Mouse (Mus musculus): Measurements from ENCODE around the gene Jak2. TPM values are rescaled to one million over a fixed set of nuclear protein-coding genes. Genes with fewer than 3 reads are reported as not detected.

Jak2 gene
- 12.8 and 13.4 TPM in 2 replicates for polyA plus RNA-seq (2014; fragmentation: Nextera tagmentation; extraction: Ambion mirVana)

DNA sequence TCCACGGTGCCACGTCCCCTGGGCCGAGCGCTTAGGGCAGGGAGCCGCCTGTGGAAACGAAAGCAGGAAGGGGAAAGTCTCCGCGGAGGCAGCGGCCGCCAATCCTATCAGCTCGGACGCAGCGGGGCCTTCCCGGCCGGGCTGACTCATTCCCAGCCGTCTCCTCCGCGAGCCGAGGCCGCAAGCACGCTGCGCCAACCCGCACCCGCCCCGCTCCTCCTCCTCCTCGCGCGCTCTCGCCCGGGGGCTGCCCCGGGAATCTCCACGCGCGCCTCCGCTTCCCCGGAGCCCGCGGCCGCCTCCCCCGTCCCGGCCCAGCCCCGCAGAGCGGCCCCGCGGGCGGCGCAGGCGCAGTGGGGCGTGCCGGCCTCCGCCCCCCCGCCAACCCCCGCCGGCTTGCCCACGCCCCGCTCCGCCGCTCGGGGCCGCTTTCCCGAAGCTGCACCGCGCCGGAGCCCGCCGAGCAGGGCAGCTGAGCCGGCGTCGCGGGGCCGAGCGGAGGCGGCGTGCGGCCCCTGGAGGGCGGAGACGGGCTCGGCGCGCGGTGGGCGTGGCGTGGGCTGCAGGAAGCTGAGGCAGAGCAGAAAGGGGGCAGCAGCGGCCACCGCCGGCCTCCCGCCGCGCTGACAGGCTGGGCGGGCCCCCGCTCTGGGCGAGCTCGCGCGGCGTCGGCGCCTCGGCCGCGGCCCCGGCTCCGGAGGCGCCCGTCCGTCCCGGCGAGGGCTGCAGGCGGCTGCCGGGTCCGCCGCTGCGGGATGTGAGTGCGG is at the start of gene Jak2:
Gene Jak2, plus strand, starts transcription at position 638 of the 767 bp plus-strand sequence.
- peak; percentile 98 for DNase-seq (ENCODE audit: low spot score, missing footprints)

DNA sequence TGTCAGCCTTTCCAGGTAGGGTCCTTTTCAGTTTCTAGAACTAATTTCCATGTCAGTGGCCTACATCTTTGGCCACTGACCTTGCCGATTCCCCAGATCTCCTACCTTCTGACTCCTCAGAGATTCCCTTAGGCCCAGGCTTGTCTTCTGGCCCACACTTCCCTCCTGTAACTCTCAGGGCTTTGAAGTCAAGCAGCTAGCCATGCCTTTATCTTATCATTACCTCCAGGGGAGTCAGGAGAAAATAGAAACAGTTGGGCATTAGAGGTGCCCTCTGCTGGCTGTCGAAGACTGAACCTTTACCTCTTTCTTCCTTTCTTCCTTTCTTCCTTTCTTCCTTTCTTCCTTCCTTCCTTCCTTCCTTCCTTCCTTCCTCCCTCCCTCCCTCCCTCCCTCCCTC is 48.3 kb upstream of the Jak2 start:
- Histone ChIP-seq H3K4me3 (ENCODE audit: low read depth, low read length) (no peak overlapping the region), H3K27me3 (ENCODE audit: control insufficient read depth, insufficient read depth, low read length) (no peaks in the 10 kb centered on the region), H3K36me3 (ENCODE audit: control insufficient read depth, insufficient read depth, low read length) (no peaks in the 10 kb centered on the region), H3K4me2 (no peak overlapping the region), H3K27ac (ENCODE audit: low read depth, low read length) (no peak overlapping the region), H3K4me1 (ENCODE audit: control insufficient read depth, insufficient read depth, low read length) (no peaks in the 10 kb centered on the region), H3K9ac (ENCODE audit: low read length) (no peak overlapping the region), H3K9me3 (ENCODE audit: control insufficient read depth, low read length) (no peaks in the 10 kb centered on the region)
- DNase-seq (ENCODE audit: low spot score, missing footprints), result no peak
- no peak for ATAC-seq (ENCODE audit: low FRiP score)
- 67% methylated on average over 2 of the region's 2 CpGs for WGBS

More for the DNA sequence above, at the start of gene Jak2:
- Histone ChIP-seq H3K36me3 (ENCODE audit: control insufficient read depth, insufficient read depth, low read length) (no peaks in the 10 kb centered on the region), H3K9me3 (ENCODE audit: control insufficient read depth, low read length) (no peaks in the 10 kb centered on the region), H3K27me3 (ENCODE audit: control insufficient read depth, insufficient read depth, low read length) (peaks cover 2% of the 10 kb centered on the region; the same call in 1 of the 2 replicates), H3K9ac (ENCODE audit: low read length) (peak within 1 kb of the TSS; percentile 92), H3K4me3 (ENCODE audit: low read depth, low read length) (peak within 1 kb of the TSS; percentile 84), H3K4me1 (ENCODE audit: control insufficient read depth, insufficient read depth, low read length) (peaks cover 40% of the 10 kb centered on the region), H3K4me2 (peak within 1 kb of the TSS; percentile 73), H3K27ac (ENCODE audit: low read depth, low read length) (peak within 1 kb of the TSS; percentile 94)
- ATAC-seq (ENCODE audit: low FRiP score), result peak; percentile 94
- WGBS, result under 1% methylated on average over 72 of the region's 114 CpGs

DNA sequence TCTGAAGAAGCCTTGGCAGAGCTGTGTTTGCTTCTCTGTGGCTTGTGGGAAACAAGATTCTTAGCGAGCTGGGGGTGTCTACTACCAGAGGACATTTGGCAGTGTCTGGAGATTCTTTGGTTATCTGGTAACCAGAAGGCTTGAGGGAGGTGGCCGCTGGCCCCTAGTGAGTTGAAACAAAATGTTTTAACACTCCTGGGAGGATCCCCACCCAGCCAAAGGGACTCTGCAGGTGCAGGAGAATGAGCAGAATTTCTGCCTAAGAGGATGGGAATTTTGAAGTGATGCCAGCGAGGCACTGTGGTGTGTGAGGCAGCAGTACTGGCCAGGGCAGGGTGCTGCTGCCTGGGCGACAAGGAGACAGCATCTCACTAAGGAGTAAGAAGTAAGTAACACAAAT is 47.0 kb upstream of the Jak2 start:
- H3K4me3 ChIP-seq (ENCODE audit: low read depth, low read length), result no peak overlapping the region
- no peak for ATAC-seq (ENCODE audit: low FRiP score)
- H3K27me3 ChIP-seq (ENCODE audit: control insufficient read depth, insufficient read depth, low read length), result no peaks in the 10 kb centered on the region
- WGBS, result 80% methylated on average over 4 of the region's 4 CpGs
- H3K4me2 ChIP-seq, result no peak overlapping the region
- DNase-seq (ENCODE audit: low spot score, missing footprints), result no peak
- H3K4me1 ChIP-seq (ENCODE audit: control insufficient read depth, insufficient read depth, low read length), result no peaks in the 10 kb centered on the region
- H3K36me3 ChIP-seq (ENCODE audit: control insufficient read depth, insufficient read depth, low read length), result no peaks in the 10 kb centered on the region
- H3K9ac ChIP-seq (ENCODE audit: low read length), result no peak overlapping the region
- H3K27ac ChIP-seq (ENCODE audit: low read depth, low read length), result no peak overlapping the region
- H3K9me3 ChIP-seq (ENCODE audit: control insufficient read depth, low read length), result no peaks in the 10 kb centered on the region

DNA sequence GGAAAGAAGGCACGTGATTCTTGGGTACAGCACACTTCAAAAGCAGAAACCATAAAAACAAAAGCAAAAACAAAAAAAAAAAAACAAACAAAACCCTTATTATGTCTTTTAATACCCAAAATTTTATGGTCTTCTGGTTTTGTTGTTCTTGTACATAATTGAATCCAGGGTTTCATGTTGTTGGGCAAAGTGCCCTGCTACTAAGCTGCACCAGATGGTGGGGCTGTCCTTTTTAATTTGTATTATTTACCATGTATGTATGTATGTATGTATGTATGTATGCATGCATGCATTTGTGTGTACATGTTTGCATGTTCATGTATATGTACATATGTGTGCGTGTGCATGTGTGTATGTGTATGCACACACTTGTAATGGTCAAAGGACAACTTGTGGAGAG is 46.4 kb upstream of the Jak2 start:
- Histone ChIP-seq H3K4me1 (ENCODE audit: control insufficient read depth, insufficient read depth, low read length) (no peaks in the 10 kb centered on the region), H3K27ac (ENCODE audit: low read depth, low read length) (no peak overlapping the region), H3K27me3 (ENCODE audit: control insufficient read depth, insufficient read depth, low read length) (no peaks in the 10 kb centered on the region), H3K4me2 (no peak overlapping the region), H3K4me3 (ENCODE audit: low read depth, low read length) (no peak overlapping the region), H3K9me3 (ENCODE audit: control insufficient read depth, low read length) (no peaks in the 10 kb centered on the region), H3K36me3 (ENCODE audit: control insufficient read depth, insufficient read depth, low read length) (no peaks in the 10 kb centered on the region), H3K9ac (ENCODE audit: low read length) (no peak overlapping the region)
- DNase-seq (ENCODE audit: low spot score, missing footprints) (no peak), ATAC-seq (ENCODE audit: low FRiP score) (no peak)
- 75% methylated on average over 2 of the region's 2 CpGs for whole genome bisulfite sequencing

DNA sequence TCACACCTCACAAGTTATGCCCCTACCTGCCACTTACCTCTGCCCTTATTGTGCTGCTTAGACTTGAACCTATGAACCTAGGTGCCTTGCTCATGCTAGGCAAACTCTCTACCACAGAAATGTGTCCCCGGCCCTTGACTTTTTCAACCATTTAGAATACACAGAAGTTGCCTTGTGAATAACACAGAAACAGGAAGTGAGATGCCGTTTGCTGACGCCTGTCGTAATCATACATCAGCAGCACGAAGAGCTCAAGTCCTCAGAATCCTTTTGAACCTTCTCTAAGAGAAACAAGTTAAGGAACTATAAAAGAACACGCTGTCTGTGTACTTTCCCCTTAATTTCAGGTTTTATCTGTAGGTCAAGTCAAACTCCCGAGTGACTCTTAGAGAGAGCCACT is 41.7 kb upstream of the Jak2 start:
- 93% methylated on average over 7 of the region's 7 CpGs for WGBS

DNA sequence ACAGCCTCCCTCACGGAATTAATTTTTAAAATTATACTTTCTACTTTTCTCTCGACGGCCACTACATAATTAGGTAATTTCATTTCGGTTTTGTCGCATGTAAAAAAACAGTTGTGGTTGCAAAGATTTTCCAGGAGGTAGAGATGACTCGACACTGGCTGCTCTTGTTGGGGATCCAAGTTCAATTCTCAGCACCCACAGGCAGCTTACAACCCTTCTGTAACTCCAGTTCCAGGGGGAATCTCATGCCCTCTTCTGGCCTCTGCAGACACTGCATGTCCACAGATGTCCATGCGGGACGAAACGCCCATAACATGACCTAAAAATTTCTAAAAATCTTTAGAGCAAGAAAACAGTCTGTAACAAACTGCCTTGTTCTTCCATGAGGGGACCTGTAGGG is 41.3 kb upstream of the Jak2 start:
- Histone ChIP-seq H3K27me3 (ENCODE audit: control insufficient read depth, insufficient read depth, low read length) (no peaks in the 10 kb centered on the region), H3K9me3 (ENCODE audit: control insufficient read depth, low read length) (no peaks in the 10 kb centered on the region), H3K36me3 (ENCODE audit: control insufficient read depth, insufficient read depth, low read length) (no peaks in the 10 kb centered on the region), H3K4me2 (no peak overlapping the region), H3K4me1 (ENCODE audit: control insufficient read depth, insufficient read depth, low read length) (no peaks in the 10 kb centered on the region), H3K9ac (ENCODE audit: low read length) (no peak overlapping the region), H3K4me3 (ENCODE audit: low read depth, low read length) (no peak overlapping the region), H3K27ac (ENCODE audit: low read depth, low read length) (no peak overlapping the region)
- no peak for DNase-seq (ENCODE audit: low spot score, missing footprints)
- WGBS, result 97% methylated on average over 9 of the region's 9 CpGs
- no peak for ATAC-seq (ENCODE audit: low FRiP score)

More for the DNA sequence above, 41.7 kb upstream of the Jak2 start:
- Histone ChIP-seq H3K9ac (ENCODE audit: low read length) (no peak overlapping the region), H3K36me3 (ENCODE audit: control insufficient read depth, insufficient read depth, low read length) (no peaks in the 10 kb centered on the region), H3K4me3 (ENCODE audit: low read depth, low read length) (no peak overlapping the region), H3K4me1 (ENCODE audit: control insufficient read depth, insufficient read depth, low read length) (no peaks in the 10 kb centered on the region), H3K4me2 (no peak overlapping the region), H3K27me3 (ENCODE audit: control insufficient read depth, insufficient read depth, low read length) (no peaks in the 10 kb centered on the region), H3K27ac (ENCODE audit: low read depth, low read length) (no peak overlapping the region), H3K9me3 (ENCODE audit: control insufficient read depth, low read length) (no peaks in the 10 kb centered on the region)
- ATAC-seq (ENCODE audit: low FRiP score) (no peak), DNase-seq (ENCODE audit: low spot score, missing footprints) (no peak)

DNA sequence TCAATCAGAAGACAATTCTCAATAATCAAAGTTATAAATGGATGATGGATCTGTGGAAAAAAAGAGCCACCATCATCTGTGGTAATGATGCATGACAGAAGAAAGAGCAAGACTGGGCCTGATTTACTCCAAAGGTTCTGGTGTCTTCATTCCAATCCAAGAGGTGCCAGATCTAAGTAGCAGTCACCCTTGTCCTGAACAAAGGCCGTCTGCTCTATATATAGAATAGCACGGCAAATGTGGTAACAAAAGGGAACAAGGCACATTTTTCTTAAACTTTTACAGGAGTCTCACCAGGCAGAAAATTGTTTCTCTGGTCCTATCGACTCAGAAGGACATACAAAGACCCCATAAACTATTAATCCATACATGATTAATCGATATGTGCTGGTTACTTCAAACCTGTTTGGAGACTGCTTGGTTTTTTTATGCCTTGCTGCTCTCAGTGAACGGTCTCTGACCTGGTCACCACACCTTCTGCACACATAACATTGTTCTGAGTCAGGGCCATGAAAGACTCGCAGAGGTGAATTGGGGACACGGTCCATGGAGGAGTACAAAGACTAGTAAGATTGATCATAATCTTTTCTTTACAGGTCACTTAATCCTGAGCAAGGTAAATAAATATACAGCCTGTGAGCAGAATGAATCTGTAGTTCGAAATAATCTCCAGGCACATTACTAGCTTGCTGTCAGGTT is 35.7 kb upstream of the Jak2 start:
- WGBS, result 53% methylated on average over 8 of the region's 8 CpGs
- DNase-seq (ENCODE audit: low spot score, missing footprints), result no peak
- Histone ChIP-seq H3K4me2 (no peak overlapping the region), H3K9ac (ENCODE audit: low read length) (no peak overlapping the region), H3K27ac (ENCODE audit: low read depth, low read length) (no peak overlapping the region), H3K4me1 (ENCODE audit: control insufficient read depth, insufficient read depth, low read length) (no peaks in the 10 kb centered on the region), H3K27me3 (ENCODE audit: control insufficient read depth, insufficient read depth, low read length) (no peaks in the 10 kb centered on the region), H3K36me3 (ENCODE audit: control insufficient read depth, insufficient read depth, low read length) (no peaks in the 10 kb centered on the region), H3K4me3 (ENCODE audit: low read depth, low read length) (no peak overlapping the region), H3K9me3 (ENCODE audit: control insufficient read depth, low read length) (no peaks in the 10 kb centered on the region)
- ATAC-seq (ENCODE audit: low FRiP score), result no peak

DNA sequence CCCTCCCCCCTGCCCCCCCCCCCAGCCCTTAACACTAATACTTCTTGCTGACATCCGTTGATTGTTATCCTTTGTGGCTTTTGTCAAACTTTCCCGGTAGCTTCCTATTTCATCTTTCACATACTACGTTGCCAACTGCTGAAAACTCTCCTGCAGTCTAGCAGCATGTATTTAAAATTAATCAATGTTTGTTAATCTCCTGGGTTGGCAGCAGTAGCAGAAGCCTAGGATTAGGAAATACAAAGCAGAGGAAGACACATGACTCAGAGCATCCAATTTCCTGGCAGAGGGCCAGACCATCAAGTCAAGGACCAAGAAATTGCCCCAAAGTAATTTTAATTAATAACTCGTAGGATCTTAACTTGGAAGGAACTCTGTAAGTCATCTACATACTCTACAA is 29.8 kb upstream of the Jak2 start:
- H3K27me3 ChIP-seq (ENCODE audit: control insufficient read depth, insufficient read depth, low read length), result no peaks in the 10 kb centered on the region
- no peaks in the 10 kb centered on the region for H3K36me3 ChIP-seq (ENCODE audit: control insufficient read depth, insufficient read depth, low read length)
- DNase-seq (ENCODE audit: low spot score, missing footprints) (no peak), ATAC-seq (ENCODE audit: low FRiP score) (no peak)
- H3K4me2 ChIP-seq, result no peak overlapping the region
- H3K9me3 ChIP-seq (ENCODE audit: control insufficient read depth, low read length), result no peaks in the 10 kb centered on the region
- H3K4me1 ChIP-seq (ENCODE audit: control insufficient read depth, insufficient read depth, low read length), result no peaks in the 10 kb centered on the region
- no peak overlapping the region for H3K27ac ChIP-seq (ENCODE audit: low read depth, low read length)
- no peak overlapping the region for H3K4me3 ChIP-seq (ENCODE audit: low read depth, low read length)
- no peak overlapping the region for H3K9ac ChIP-seq (ENCODE audit: low read length)
- 78% methylated on average over 4 of the region's 4 CpGs for WGBS

DNA sequence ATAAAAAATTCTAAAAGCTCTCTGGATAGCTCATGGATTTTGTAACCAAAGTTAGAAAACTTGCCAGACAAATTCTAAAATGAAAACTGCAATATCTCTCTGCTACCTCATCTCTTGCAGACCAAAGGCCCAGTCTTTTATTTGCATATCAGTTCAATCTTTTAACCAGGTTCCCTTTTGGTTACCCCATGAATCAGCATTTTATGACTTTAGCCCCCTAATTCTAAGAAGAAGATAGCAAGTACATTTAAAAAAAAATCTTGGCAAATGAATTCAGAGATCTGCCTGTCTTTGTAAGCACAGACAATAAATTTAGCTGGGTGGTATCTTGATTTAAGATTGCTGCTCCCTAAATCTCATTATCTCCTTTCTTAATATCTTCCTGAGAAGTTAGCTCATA is 26.7 kb upstream of the Jak2 start:
- H3K9me3 ChIP-seq (ENCODE audit: control insufficient read depth, low read length), result no peaks in the 10 kb centered on the region
- no peak for ATAC-seq (ENCODE audit: low FRiP score)
- DNase-seq (ENCODE audit: low spot score, missing footprints), result no peak
- H3K27me3 ChIP-seq (ENCODE audit: control insufficient read depth, insufficient read depth, low read length), result no peaks in the 10 kb centered on the region
- no peak overlapping the region for H3K9ac ChIP-seq (ENCODE audit: low read length)
- no peaks in the 10 kb centered on the region for H3K4me1 ChIP-seq (ENCODE audit: control insufficient read depth, insufficient read depth, low read length)
- no peak overlapping the region for H3K27ac ChIP-seq (ENCODE audit: low read depth, low read length)
- no peak overlapping the region for H3K4me2 ChIP-seq
- H3K36me3 ChIP-seq (ENCODE audit: control insufficient read depth, insufficient read depth, low read length), result no peaks in the 10 kb centered on the region
- H3K4me3 ChIP-seq (ENCODE audit: low read depth, low read length), result no peak overlapping the region

Data from midbrain, embryonic 11.5 days (tissue).